Mouse (Mus musculus) liver, adult 2 months (tissue): ENCODE measurements around the gene Arl3.

Experiments
- CTCF ChIP-seq: fragments of 200-500 bp; IDR thresholded peaks from 2 replicates; pipeline ENCODE4 v1.5.1; 2011; ENCODE audit warnings: low read depth, low read length, control low read depth
- POLR2A ChIP-seq: fragments of 200-500 bp; IDR thresholded peaks from 2 replicates; pipeline ENCODE4 v1.6.1; 2011; ENCODE audit warnings: low read length, control low read depth; ENCODE audit not compliant: insufficient read depth; ENCODE audit errors: extremely low read depth

- TF ChIP-seq CTCF (no peak), POLR2A (no peak)
Observed at GRCm38 (mm10) chr19:46591575-46591974, 18.6 kb upstream of the Arl3 start.
